ENCODE assay signal across 23 mouse cellular contexts in the genomic region with DNA sequence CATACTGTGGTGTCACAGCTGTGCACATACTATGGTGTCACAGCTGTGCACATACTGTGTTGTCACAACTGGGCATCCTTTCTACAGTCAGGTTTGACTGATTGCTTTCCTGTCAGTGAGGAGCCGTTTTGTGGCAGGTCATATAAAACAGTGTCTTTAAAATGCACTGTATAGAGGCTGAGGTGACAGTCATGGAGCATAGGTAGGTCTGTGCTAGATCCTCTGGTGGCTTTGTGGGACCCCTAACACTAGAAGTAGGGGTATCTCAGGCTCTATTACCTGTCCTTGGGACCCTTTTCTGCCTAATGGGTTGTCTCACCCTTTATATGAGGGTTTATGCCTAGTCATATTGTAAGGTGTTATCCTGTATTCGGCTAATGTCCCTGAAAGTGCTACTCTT.
"Had no signal": no experiment of that assay in that cellular context is flagged by ENCODE, and none has a peak within 500 bp of the region (broad histone marks: within the 10 kb centered on the region; RNA-seq: fewer than 3 reads in every experiment).

No protein-coding gene starts in this region.

- H3K27ac ChIP-seq: gastrocnemius, adult 2 months; heart, embryonic 10.5 days; hindbrain, embryonic 10.5 days; hindbrain, embryonic 12.5 days; hindbrain, embryonic 14.5 days; intestine, embryonic 15.5 days; layer of hippocampus, adult 2 months; left cerebral cortex, adult 2 months; limb, embryonic 13.5 days; limb, embryonic 15.5 days; liver, embryonic 12.5 days had no signal

- H3K36me3 ChIP-seq: heart, embryonic 10.5 days; heart, embryonic 12.5 days; hindbrain, embryonic 10.5 days; hindbrain, embryonic 12.5 days; intestine, embryonic 15.5 days; limb, embryonic 13.5 days; limb, embryonic 15.5 days; liver, embryonic 12.5 days had no signal

- H3K9ac ChIP-seq: heart, embryonic 12.5 days; hindbrain, embryonic 12.5 days; hindbrain, embryonic 14.5 days; intestine, embryonic 15.5 days; limb, embryonic 13.5 days; limb, embryonic 15.5 days; liver, embryonic 12.5 days had no signal

- H3K4me3 ChIP-seq: gastrocnemius, adult 2 months; heart, embryonic 10.5 days; heart, embryonic 12.5 days; hindbrain, embryonic 10.5 days; hindbrain, embryonic 12.5 days; intestine, embryonic 15.5 days; layer of hippocampus, adult 2 months; left cerebral cortex, adult 2 months; limb, embryonic 13.5 days; limb, embryonic 15.5 days; liver, embryonic 12.5 days had no signal

- H3K4me1 ChIP-seq: intestine, embryonic 15.5 days; limb, embryonic 15.5 days; liver, embryonic 12.5 days had no signal

- H3K4me2 ChIP-seq: heart, embryonic 12.5 days; hindbrain, embryonic 12.5 days; hindbrain, embryonic 14.5 days; intestine, embryonic 15.5 days; limb, embryonic 13.5 days; limb, embryonic 15.5 days; liver, embryonic 12.5 days had no signal

- ATAC-seq: hindbrain, embryonic 16.5 days; inflammation-experienced regulatory T-cells, adult 6 months; intestine, embryonic 15.5 days; intestine, postnatal 0 days; liver, embryonic 12.5 days had no signal

- DNase-seq: gastrocnemius, adult 2 months; gastrocnemius, postnatal 10 days; gastrocnemius, postnatal 25 days; heart, adult 18-20 months; heart, postnatal 10 days; heart, postnatal 4 days; kidney, adult 18-20 months; kidney, postnatal 14 days; kidney, postnatal 4 days had no signal

- H3K9me3 ChIP-seq: heart, embryonic 10.5 days; heart, embryonic 12.5 days; hindbrain, embryonic 10.5 days; hindbrain, embryonic 12.5 days; intestine, embryonic 15.5 days; limb, embryonic 13.5 days; limb, embryonic 15.5 days had no signal

- H3K27me3 ChIP-seq: heart, embryonic 12.5 days; hindbrain, embryonic 12.5 days; intestine, embryonic 15.5 days; limb, embryonic 13.5 days; limb, embryonic 15.5 days; liver, embryonic 12.5 days had no signal
